Comparison of ENCODE assay signal across 11 mouse cellular contexts in the genomic region with DNA sequence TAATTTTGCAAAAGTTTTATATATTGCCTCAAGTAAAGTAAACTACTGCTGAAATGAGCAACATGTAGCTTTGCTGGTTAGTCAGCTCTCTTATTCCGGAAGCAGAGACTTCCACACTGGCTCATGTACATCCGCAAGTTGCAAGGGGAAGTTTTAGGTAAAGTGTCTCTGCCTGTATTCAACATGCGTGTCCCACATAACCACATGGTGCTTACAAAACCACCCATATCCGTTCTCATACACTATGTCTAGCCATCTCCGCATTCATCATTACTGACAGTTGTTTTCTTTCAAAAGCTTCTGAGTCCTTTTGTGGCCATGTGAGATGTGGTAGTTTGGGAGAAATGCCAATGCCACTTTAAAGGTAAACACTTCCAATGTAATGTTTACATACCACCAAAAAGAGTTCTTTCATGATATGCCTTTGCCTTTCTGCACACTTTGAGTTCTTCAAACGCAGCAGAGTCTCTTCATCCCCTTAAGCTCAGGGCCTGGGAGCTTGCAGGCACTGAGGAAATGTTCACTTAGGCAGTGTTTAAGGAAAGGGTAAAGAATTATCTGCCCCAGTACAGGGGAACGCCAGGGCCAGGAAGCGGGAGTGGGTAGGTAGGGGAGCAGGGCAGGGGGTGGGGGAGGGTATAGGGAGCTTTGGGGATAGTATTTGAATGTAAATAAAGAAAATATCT.
DNase-seq lines count a peak whose midpoint lies in the region; ATAC-seq and TF ChIP-seq lines count a peak whose summit lies in the region.
"Had no signal": no experiment of that assay in that cellular context is flagged by ENCODE, and none has a peak within 500 bp of the region (broad histone marks: within the 10 kb centered on the region; RNA-seq: fewer than 3 reads in every experiment).

No protein-coding gene starts in this region.

- no peaks in the 10 kb centered on the region for H3K36me3 ChIP-seq in spleen, adult 2 months (ENCODE audit: control insufficient read depth, insufficient read depth, low read length)
- H3K36me3 ChIP-seq in lung, embryonic 14.5 days (ENCODE audit: insufficient read depth), result no peaks in the 10 kb centered on the region
- H3K36me3 ChIP-seq: hindbrain, embryonic 12.5 days; limb, embryonic 15.5 days had no signal

- no peaks in the 10 kb centered on the region for H3K9me3 ChIP-seq in lung, embryonic 14.5 days (ENCODE audit: low read depth, low read length)
- H3K9me3 ChIP-seq: hindbrain, embryonic 12.5 days; limb, embryonic 15.5 days had no signal

- H3K9ac ChIP-seq in lung, embryonic 14.5 days, result no peak overlapping the region
- H3K9ac ChIP-seq: hindbrain, embryonic 12.5 days; limb, embryonic 15.5 days had no signal

- ATAC-seq in lung, embryonic 14.5 days (ENCODE audit: insufficient read depth), result peak; percentile 96
- no peak for ATAC-seq in frontal cortex, adult (ENCODE audit: low TSS enrichment)
- ATAC-seq in cerebellum, adult (ENCODE audit: insufficient number of reproducible peaks, low FRiP score, low TSS enrichment), result no peak
- ATAC-seq: Patski had no signal

- no peak overlapping the region for H3K4me3 ChIP-seq in spleen, adult 2 months (ENCODE audit: extremely low read depth, insufficient read depth, insufficient read length)
- H3K4me3 ChIP-seq in lung, embryonic 14.5 days (ENCODE audit: low read depth, low read length), result no peak overlapping the region
- H3K4me3 ChIP-seq: hindbrain, embryonic 12.5 days; layer of hippocampus, adult 2 months; limb, embryonic 15.5 days had no signal

- 9% methylated on average over 8 of the region's 8 CpGs for WGBS in spleen, adult 2 months
- WGBS in lung, embryonic 14.5 days, result 21% methylated on average over 8 of the region's 8 CpGs

- TF ChIP-seq CTCF in spleen, adult 2 months (IDR thresholded peaks at IDR 0.05; ENCODE audit: extremely low read depth, insufficient read depth, insufficient read length, insufficient replicate concordance), result no peak
- TF ChIP-seq CTCF in lung, embryonic 14.5 days (IDR thresholded peaks at IDR 0.05; ENCODE audit: low read depth), result no peak

- H3K4me1 ChIP-seq in spleen, adult 2 months (ENCODE audit: control insufficient read depth, insufficient read depth, insufficient read length), result peaks cover 2% of the 10 kb centered on the region; the same call in 1 of the 2 replicates
- H3K4me1 ChIP-seq in lung, embryonic 14.5 days (ENCODE audit: insufficient read depth), result 0 out of 2 replicates have a peak, but pooled peaks cover 3% of the 10 kb centered on the region
- H3K4me1 ChIP-seq: hindbrain, embryonic 12.5 days; limb, embryonic 15.5 days had no signal

- no peak for TF ChIP-seq POLR2A in spleen, adult 2 months (IDR thresholded peaks at IDR 0.05; ENCODE audit: low read depth, low read length)

- no peaks in the 10 kb centered on the region for H3K27me3 ChIP-seq in spleen, adult 2 months (ENCODE audit: control insufficient read depth, insufficient read depth, low read length)
- H3K27me3 ChIP-seq in lung, embryonic 14.5 days (ENCODE audit: insufficient read depth, low read length), result no peaks in the 10 kb centered on the region
- H3K27me3 ChIP-seq: hindbrain, embryonic 12.5 days; limb, embryonic 15.5 days; Patski had no signal

- no peak overlapping the region for H3K27ac ChIP-seq in spleen, adult 2 months (ENCODE audit: insufficient read depth, low read length)
- peak overlapping the region; percentile 76 for H3K27ac ChIP-seq in lung, embryonic 14.5 days (ENCODE audit: low read depth)
- H3K27ac ChIP-seq: hindbrain, embryonic 12.5 days; layer of hippocampus, adult 2 months; limb, embryonic 15.5 days had no signal

- no peak overlapping the region for H3K4me2 ChIP-seq in lung, embryonic 14.5 days
- H3K4me2 ChIP-seq: hindbrain, embryonic 12.5 days; limb, embryonic 15.5 days had no signal

- peak; percentile 46 to 71 for DNase-seq in spleen, adult 2 months (ENCODE audit: low read depth in 1 of 2, low spot score in 2 of 2)
- DNase-seq in spleen, postnatal 14 days (ENCODE audit: low spot score in 2 of 2), result no peak
- peak; percentile 87 for DNase-seq in lung, embryonic 14.5 days
- DNase-seq in skeletal muscle tissue, adult 2 months (ENCODE audit: low read depth, low spot score), result peak; percentile 15
- no peak for DNase-seq in kidney, postnatal 10 days

Comparison
In these comparisons a context has a peak if more than half of its experiments do, and no peak if none do; other contexts are left out.
1. DNase-seq: peak in spleen, adult 2 months (2 of 2), lung, embryonic 14.5 days (single experiment) and skeletal muscle tissue, adult 2 months (single experiment); none in spleen, postnatal 14 days (0 of 2) and kidney, postnatal 10 days (single experiment).